In genomic region chr13:109047126-109047525, GRCm38 (mm10) we compare ENCODE assay signal across 10 mouse cellular contexts.
DNase-seq lines count a peak whose midpoint lies in the region; ATAC-seq lines count a peak whose summit lies in the region.
"Had no signal": no experiment of that assay in that cellular context is flagged by ENCODE, and none has a peak within 500 bp of the region (broad histone marks: within the 10 kb centered on the region; RNA-seq: fewer than 3 reads in every experiment).

No protein-coding gene starts in this region.

- no peaks in the 10 kb centered on the region for H3K36me3 ChIP-seq in midbrain, embryonic 13.5 days
- H3K36me3 ChIP-seq in heart, embryonic 12.5 days, result no peaks in the 10 kb centered on the region
- H3K36me3 ChIP-seq: embryonic facial prominence, embryonic 13.5 days; hindbrain, embryonic 15.5 days had no signal

- H3K9me3 ChIP-seq in midbrain, embryonic 13.5 days, result no peaks in the 10 kb centered on the region
- no peaks in the 10 kb centered on the region for H3K9me3 ChIP-seq in heart, embryonic 12.5 days (replicated peaks)
- H3K9me3 ChIP-seq: embryonic facial prominence, embryonic 13.5 days; hindbrain, embryonic 15.5 days had no signal

- WGBS in midbrain, embryonic 13.5 days, result 64% methylated on average over 7 of the region's 7 CpGs
- WGBS in heart, embryonic 12.5 days, result 72% methylated on average over 7 of the region's 7 CpGs

- no peak overlapping the region for H3K4me3 ChIP-seq in midbrain, embryonic 13.5 days (replicated peaks)
- H3K4me3 ChIP-seq in heart, embryonic 12.5 days, result no peak overlapping the region
- H3K4me3 ChIP-seq: embryonic facial prominence, embryonic 13.5 days; hindbrain, embryonic 15.5 days had no signal

- no peak overlapping the region for H3K9ac ChIP-seq in midbrain, embryonic 13.5 days (replicated peaks)
- no peak overlapping the region for H3K9ac ChIP-seq in heart, embryonic 12.5 days
- H3K9ac ChIP-seq: embryonic facial prominence, embryonic 13.5 days; hindbrain, embryonic 15.5 days had no signal

- H3K27ac ChIP-seq in midbrain, embryonic 13.5 days, result no peak overlapping the region
- no peak overlapping the region for H3K27ac ChIP-seq in heart, embryonic 12.5 days (ENCODE audit: poor library complexity, severe bottlenecking)
- H3K27ac ChIP-seq: embryonic facial prominence, embryonic 13.5 days; hindbrain, embryonic 15.5 days had no signal

- no peak for ATAC-seq in midbrain, embryonic 13.5 days
- no peak for ATAC-seq in megakaryocyte, adult 5-6 weeks (ENCODE audit: poor library complexity, severe bottlenecking)
- no peak for ATAC-seq in heart, embryonic 12.5 days (ENCODE audit: insufficient number of reproducible peaks, low FRiP score)

- no peaks in the 10 kb centered on the region for H3K27me3 ChIP-seq in midbrain, embryonic 13.5 days
- H3K27me3 ChIP-seq in heart, embryonic 12.5 days (replicated peaks), result no peaks in the 10 kb centered on the region
- H3K27me3 ChIP-seq: embryonic facial prominence, embryonic 13.5 days; hindbrain, embryonic 15.5 days had no signal

- intact Hi-C loops in left cerebral cortex, postnatal 4 days (cut with DNase I), result no loop called here

- no peaks in the 10 kb centered on the region for H3K4me1 ChIP-seq in midbrain, embryonic 13.5 days (replicated peaks)
- no peaks in the 10 kb centered on the region for H3K4me1 ChIP-seq in heart, embryonic 12.5 days (replicated peaks)
- H3K4me1 ChIP-seq: embryonic facial prominence, embryonic 13.5 days; hindbrain, embryonic 15.5 days had no signal

- H3K4me2 ChIP-seq in midbrain, embryonic 13.5 days (replicated peaks), result no peak overlapping the region
- H3K4me2 ChIP-seq in heart, embryonic 12.5 days, result no peak overlapping the region
- H3K4me2 ChIP-seq: embryonic facial prominence, embryonic 13.5 days; hindbrain, embryonic 15.5 days had no signal

- peak; percentile 11 for DNase-seq in heart, postnatal 4 days
- no peak for DNase-seq in heart, adult 8-10 months (ENCODE audit: low spot score)
- DNase-seq in cerebellum, postnatal 14 days, result peak; percentile 54 to 64
- peak; percentile 14 to 50 for DNase-seq in kidney, postnatal 36 days
- DNase-seq in left cerebral cortex, postnatal 4 days, result peak; percentile 24
